Mouse (Mus musculus) right cerebral cortex, postnatal 36 days (tissue): ENCODE measurements at regions not wholly inside any gene's neighbourhood (a gene's known extent, or its start where the extent isn't known, plus 50 kb on each side); places are given as distances from the start of the nearest gene placed in this dataset.

Experiments
- DNase-seq, 2 experiments: peaks; one replicate each; pipeline ENCODE4 v3.0.0; 2022; ENCODE audit warnings: low spot score in 2 of 2, mixed read lengths in 1 of 2

DNA sequence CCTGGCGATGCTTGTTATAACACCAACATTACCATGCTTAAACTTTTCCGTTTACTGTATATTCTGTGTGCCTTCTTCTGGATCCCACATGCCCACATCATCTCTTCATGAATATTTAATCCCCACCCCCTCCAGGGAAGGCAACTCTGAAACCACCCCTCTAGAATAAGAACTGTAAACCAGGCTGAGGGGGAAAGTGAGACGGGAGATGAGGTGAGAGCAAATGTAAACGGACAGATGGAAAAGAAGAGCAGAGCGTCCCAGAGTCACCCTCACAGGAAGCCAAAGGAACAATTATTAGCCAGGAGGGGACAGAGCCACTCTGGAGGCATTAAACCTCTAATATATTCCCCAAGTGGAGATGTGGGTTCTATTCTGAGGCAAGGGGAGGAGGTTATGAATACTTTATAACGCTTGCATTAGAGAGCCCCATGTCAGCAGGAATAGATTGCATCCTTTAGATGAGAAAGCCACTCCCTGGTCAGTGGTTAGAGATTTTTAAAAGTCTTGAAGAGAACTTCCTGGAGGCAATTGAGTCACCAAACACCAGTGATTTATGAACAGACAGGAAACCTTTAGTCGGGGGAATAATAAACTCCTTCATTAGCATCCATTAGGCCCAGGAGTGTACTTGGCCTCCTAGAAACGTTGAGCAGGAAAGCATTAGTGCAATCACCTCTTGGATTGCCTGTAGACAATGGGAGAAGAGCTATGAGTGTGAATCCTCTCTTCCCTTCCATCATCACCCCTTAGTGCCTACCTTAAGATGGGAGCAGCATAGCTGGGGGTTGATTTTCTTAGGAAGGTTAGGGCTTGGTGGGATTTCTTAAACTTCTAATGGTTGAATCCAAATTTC, 220.1 kb downstream of the Elavl2 start:
- DNase-seq, result no peak

DNA sequence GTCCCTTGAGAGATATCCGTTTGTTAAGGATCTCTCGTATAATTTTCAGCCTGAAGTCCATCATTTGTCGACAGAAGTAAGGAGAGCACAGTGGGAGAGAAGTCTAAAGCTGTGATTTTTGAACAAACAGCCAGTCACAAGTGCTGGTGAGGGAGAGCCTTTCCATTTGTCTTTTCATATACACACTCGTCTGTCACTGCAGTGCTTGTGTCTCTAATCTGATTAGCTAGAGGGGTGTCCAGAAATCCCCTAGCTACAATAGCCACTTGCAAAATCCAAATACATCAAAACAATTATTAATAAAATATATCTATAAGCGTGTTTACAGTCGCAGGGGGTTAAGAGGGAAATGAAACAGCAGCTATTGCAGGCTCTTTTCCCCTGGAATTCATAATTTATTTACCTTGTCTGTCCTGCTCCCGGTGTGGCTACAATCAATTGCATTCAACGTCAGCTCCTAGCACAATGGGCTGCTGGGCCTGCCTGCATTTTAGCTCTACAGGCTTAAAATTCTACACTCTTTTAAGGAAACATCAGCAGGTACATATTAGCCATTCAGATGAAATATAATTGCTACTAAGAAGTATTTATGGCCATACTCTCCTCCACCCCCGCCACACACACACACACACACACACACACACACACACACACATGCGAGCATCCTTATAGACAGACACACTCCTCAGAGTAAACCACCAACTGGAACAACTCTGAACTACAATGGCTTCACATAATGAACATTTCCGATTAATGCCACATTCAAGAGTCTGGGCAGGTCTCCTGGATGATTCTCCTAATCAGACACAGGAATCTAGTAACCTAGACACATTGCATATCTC, 236.1 kb downstream of the Elavl2 start:
- DNase-seq, result no peak

- no peak for DNase-seq
These were observed 243.5 kb downstream of the Elavl2 start for GRCm38 (mm10) chr4:91157047-91157446.

DNA sequence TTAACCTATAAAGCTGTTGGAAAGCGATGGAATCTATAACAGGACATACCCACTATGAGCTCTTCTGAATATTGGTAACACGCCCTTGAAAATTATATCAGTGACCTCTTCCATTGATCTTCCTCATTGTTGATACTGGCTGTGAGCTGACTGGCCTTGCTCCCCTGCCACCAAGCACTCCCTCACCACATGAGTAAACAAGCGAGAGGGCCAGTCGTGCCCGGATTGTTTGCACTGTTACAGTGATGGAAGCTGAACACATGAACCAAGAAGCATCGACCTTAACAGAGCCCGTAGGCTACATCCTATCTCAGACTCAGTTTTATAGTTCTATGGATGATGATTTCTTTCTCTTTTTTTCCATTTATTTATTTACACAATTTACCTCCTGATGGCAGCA, 255.9 kb downstream of the Elavl2 start:
- DNase-seq, result no peak

DNA sequence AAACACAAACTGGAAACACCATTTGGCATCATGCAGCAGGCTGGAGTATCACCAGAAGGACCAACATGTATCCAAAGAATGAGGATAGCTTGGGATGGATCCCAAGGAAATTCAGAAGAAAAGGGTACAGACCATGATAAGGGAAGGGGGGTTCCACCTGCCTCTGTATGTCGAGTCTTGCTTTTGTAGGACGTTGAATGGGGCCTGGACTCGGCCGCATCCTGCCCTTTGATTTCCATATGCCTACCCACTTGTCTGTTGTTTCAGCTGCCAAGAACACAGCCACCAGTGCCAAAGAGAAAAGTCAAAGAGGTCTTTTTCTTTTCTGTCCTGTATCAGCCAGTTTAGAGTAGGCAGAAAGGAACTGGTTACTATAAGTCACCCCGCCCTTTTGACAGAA, 256.7 kb downstream of the Elavl2 start:
- no peak for DNase-seq

DNA sequence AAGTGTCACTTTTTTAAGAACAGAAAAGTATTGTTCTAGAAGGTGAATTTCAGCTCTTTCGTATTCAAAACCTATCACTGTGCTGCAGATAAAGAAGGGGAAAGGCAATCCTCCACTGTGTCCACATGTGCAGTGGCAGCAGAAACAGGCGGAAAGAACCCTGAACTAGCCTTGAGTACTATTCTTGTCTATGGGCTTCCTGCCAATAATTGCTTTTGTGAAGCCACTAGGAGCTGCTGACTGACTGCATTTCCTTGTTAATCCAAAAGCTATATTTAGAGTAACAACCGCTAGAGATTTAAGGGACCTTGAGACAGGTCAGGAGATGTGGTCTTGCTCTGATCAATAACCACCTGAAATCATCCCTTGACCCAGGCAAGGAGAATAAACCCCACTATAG, 265.3 kb downstream of the Elavl2 start:
- DNase-seq, result no peak

- no peak for DNase-seq
These were observed 268.3 kb downstream of the Elavl2 start for GRCm38 (mm10) chr4:91132266-91132665.

- no peak for DNase-seq
These were observed 280.3 kb downstream of the Elavl2 start for GRCm38 (mm10) chr4:91120277-91120676.

DNA sequence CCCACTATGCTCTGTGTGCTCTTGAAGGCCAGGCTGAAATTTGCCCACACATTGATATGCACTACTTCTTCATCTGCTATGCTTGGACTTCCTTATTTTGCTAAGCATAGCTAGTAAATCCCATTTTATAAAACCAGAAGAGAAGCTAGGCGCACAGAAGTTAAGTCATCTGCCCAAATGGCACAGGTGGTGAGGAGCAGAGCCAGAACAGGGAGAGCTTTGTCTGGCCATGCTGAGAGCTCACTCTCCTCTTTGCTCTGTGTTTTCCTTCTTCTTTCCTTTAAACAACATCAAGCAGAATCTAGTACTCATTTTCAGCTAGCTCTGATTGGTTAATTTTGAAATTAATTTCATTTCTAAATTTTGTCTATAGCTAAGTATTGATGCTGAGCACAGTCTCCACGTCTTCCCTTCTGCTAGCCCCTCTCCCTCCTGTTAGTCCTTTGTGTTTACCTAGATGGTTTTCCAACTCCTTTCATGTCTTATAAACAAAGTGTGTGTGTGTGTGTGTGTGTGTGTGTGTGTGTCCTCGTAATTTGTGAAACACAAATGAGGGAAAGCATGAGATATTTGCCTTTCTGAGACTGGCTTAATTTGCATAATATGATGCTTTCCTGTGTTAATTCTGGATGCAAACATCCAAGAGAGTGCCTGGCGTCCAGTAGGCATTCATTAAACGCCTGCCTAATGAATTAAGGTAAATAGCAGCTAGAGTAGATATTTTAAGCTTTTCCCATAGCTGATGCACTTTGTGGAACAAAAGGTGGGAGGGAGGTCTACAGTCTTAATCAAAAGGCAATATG, 283.6 kb downstream of the Elavl2 start:
- DNase-seq, result no peak

GRCm38 (mm10) chr4:91111684-91112681, 288.6 kb downstream of the Elavl2 start:
- no peak for DNase-seq

- no peak for DNase-seq
These were observed 304.5 kb downstream of the Elavl2 start for GRCm38 (mm10) chr4:91096086-91096485.

DNA sequence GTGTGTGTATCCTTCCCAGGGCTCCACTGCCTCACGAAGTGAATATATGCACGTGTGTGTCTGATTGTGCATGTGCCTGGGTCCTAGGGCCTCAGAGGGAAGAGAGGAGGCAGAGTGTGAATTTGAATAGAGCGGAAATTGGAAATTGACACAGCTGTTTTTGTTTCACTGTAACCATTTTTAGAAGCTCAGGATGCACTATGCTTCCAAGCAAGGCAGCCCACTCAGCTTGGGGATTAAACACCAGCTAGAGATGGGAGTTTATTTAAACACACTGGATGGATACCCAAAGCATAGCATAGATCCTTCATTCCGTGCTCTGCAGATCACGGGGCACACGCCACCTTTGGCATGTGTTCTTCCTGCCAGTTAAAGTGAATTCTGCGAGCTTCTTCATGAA, 306.2 kb downstream of the Elavl2 start:
- DNase-seq, result no peak

DNA sequence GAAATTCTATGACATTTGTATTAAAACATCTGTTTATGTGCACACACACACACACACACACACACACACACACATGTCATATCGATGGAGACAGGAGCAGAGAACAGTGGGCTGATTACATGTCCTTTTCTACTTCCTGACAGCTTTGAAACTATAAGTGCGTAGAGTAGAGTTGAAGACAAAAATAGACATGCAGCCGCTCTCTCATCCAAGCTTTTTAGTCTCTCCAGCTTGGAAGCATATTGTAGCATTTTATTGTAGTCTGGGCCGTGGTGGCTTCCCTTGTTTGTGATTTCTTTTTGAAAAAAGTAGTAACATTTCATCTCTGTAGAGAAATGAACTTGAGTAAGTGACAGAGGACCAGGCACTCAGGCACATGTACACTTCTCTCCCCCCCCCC, 306.7 kb downstream of the Elavl2 start:
- DNase-seq, result no peak

DNA sequence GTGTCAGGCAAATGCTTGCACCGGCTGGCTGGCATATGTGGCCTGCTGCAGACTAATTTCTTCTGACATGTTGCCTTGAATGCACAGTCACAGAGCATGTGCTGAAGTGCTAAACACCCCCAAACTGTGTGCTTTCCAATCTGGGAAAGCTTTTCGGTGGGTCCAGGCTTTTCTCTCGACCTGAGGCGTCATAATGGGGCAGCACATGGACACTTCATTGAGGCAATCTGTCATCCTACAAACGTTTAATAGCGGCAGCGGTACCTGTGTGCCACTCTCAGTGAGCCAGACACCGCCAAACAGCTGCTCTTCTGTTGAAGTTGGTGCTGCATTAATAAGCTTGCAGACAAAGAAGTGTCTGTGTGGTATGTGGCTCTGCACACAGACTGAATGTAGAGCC, 308.3 kb downstream of the Elavl2 start:
- DNase-seq, result no peak

DNA sequence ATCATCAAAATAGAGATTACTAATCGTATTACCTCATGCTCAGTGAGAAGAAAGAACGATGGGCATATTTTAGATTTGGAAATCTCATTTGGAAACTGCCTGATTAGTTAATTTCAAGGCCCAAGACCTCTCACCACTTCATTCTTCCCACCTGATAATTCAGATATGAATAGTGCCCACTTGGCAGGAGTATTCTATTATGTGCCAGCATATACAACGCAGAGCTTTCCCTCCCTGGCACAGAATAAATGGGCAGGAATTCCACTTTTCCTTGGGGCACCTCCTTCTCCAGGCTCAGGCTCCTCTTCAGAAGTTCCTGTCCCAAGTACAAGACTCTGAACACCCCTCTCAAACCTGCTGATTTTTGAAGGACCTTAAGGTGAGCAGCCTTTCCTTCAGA, 308.7 kb downstream of the Elavl2 start:
- DNase-seq, result no peak

GRCm38 (mm10) chr4:91083950-91084349, 316.6 kb downstream of the Elavl2 start:
- no peak for DNase-seq

DNA sequence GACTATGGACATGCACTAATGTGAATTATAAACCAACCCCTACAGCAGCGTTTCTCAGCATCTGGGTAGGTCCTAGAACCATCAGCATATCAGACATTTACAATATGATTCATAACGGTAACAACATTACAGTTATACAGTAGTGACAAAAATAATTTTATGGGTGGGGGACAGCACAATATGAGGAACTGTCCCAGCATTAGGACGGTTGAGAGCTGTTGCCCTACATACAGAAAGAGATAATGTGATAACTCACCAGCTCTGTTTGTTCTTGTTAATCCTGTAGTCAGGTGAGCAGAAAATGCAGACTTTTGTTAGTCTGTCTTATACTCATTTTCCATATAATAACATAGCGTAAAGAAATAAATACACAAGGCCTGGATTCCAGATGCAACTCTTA, 319.1 kb downstream of the Elavl2 start:
- DNase-seq, result no peak

DNA sequence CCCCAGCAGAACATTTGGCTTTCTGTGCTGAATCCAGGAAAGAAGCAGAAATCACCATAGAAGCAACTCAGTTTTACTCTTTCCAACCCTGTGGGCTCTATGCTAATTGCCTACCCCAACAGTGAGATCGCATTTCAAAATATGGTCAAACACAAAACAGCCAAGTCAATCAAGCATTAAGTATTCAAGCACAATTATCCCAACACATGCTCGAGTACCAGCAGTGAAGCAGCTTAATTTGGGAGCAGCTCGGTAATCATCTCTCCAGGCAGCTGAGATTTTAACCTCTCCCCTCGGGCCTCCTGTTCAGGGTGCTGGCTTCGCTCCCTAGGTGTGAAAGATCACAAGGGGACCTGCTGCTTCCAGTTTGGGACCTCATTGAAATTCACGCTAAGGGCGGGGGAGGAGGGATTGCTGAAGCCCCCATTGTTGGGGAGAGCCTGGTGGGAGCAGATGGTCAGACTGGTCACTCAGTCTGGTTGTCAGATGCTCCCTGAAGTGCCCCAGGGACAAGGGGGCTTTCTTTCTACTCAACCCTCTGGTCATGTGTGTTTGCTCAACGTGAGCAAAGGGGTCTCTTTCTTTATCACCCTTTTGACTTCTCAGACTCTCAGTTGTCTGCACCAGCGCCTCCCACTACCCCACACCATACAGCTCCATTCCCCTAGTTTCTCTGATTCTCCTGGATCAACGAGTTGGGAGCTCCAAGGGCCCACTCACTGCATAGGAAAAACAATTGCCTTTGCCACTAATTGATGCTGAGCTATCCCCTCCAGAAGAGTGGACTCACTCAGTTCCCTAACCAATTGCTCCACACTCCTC, 319.8 kb downstream of the Elavl2 start:
- DNase-seq, result no peak

- DNase-seq, result no peak
These were observed 329.3 kb downstream of the Elavl2 start for GRCm38 (mm10) chr4:91071263-91071662.

DNA sequence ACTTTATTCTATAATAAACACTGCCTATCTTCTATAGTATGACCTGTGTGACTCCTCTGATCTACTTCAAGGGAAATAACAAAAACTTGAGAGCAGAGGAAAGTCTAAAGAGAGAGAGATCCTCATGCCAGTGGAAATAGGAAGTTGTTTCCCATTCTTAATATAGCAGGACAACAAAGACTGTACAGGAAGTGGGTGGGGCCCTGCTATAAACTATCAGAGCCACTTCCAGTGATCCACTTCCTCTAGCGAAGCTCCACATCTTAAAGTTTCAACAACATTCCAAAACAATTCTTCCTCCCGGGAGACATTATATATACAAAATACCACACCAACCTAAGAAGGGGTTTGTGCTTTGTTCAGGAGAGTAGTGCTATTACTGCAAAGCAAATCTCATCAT, 339.7 kb downstream of the Elavl2 start:
- DNase-seq, result no peak
